Mouse (Mus musculus) liver, postnatal 0 days (tissue): ENCODE results near the gene Olfr223.

Source experiments
- CTCF ChIP-seq: sonication (generic); IDR thresholded peaks from 2 replicates; pipeline ENCODE4 v1.5.1; 2016; ENCODE audit warnings: antibody characterized with exemption, low read depth
- EP300 ChIP-seq: IDR thresholded peaks from 2 replicates; pipeline ENCODE4 v1.6.1; 2016; ENCODE audit warnings: antibody characterized with exemption, low read depth, mild to moderate bottlenecking

- TF ChIP-seq EP300 (no peak), CTCF (no peak)
Observed at GRCm38 (mm10) chr11:59636695-59637414, 43.8 kb upstream of the Olfr223 start.
